Mouse (Mus musculus): ENCODE data around the gene Ush2a. TPM values are rescaled to one million over a fixed set of nuclear protein-coding genes. Genes with fewer than 3 reads are reported as not detected.

Ush2a gene
- total and polyA plus RNA-seq, 3 experiments, result 0.11 TPM; not detected in 2

DNA sequence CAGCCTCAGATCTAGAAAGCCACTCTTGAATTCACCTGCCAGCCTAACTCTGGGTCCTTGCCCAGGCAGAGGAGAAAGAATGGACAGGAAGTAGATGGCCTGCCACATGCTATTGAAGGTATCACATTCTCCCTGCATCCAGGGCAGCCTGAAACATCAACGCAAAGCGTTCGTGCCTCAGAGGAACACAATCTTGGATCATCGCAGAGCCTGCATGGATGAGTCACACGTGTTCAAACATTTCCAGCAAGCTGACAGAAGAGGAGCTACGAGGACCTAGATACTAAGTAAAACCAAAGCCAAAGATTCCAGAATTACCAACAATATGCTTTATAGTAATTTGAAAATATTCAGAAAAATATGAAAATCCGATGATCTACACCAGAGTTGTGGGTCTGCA lies 4.3 kb upstream of the Ush2a start:
- no peak overlapping the region for H3K4me3 ChIP-seq (ENCODE audit: low read depth, low read length)
- H3K4me1 ChIP-seq (ENCODE audit: insufficient read depth, low read depth, low read length), result no peaks in the 10 kb centered on the region
- DNase-seq (ENCODE audit: low spot score) (no peak), ATAC-seq (ENCODE audit: extremely low read depth, insufficient number of reproducible peaks, low FRiP score, poor library complexity, severe bottlenecking) (no peak)
- no peaks in the 10 kb centered on the region for H3K27me3 ChIP-seq (ENCODE audit: insufficient read depth, low read length)
- no peaks in the 10 kb centered on the region for H3K36me3 ChIP-seq (replicated peaks)
- peaks cover 43% of the 10 kb centered on the region for H3K9me3 ChIP-seq (replicated peaks)
- no peak for TF ChIP-seq POLR2AphosphoS5 (IDR thresholded peaks at IDR 0.05; ENCODE audit: insufficient replicate concordance, low read depth, low read length)
- no peak for TF ChIP-seq GATA1 (IDR thresholded peaks at IDR 0.05; ENCODE audit: borderline replicate concordance, low read length)
- TF ChIP-seq CTCF (IDR thresholded peaks at IDR 0.05; ENCODE audit: low read depth, low read length), result no peak
- TF ChIP-seq TAL1 (conservative IDR thresholded peaks at IDR 0.05; ENCODE audit: low read depth, low read length), result no peak
- TF ChIP-seq GATA2 (IDR thresholded peaks at IDR 0.05; ENCODE audit: borderline replicate concordance, low read depth, low read length), result no peak

DNA sequence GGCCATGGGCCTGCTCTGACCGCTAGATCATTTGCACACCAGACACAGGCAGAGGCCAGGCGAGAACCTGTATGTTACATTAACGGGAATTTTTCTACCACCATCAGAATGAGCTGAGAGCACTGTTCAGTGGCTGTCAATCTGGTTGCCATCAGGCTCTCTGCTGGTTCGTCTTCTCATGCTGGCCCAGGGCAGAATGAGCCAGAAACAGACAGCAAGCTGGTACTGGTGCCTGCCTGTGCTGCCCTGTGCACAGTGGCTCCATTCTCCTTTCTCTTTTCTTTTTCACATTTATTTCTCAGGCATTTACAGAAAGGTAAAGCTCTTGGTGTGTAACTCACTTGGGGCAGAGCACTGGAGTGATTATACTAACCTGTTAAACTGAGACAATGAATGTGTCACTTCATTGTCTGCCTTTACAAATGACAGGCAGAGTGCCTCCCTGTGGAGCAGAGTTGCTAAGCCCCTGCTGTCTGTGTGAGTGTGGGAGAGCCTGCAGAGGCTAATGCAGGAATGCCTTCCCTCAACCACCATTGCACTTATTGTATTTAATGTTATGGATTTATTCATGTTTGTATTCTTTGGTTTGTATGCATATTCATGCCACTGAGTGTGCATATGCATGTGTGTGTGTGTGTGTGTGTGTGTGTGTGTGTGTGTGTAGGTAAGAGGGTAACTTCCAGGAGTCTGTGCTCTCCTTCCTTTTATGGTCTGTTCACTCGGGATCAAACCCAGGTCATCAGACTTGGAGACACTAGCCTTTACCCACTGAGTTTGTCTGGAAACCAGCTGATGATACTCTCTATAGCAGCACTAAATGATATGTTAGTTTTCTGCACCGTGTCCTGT lies 1.3 kb upstream of the Ush2a start:
- Histone ChIP-seq H3K9me3 (replicated peaks) (peaks cover 52% of the 10 kb centered on the region), H3K36me3 (replicated peaks) (no peaks in the 10 kb centered on the region), H3K27me3 (ENCODE audit: insufficient read depth, low read length) (no peaks in the 10 kb centered on the region), H3K4me3 (ENCODE audit: low read depth, low read length) (no peak overlapping the region), H3K4me1 (ENCODE audit: insufficient read depth, low read depth, low read length) (no peaks in the 10 kb centered on the region)
- TF ChIP-seq CTCF (IDR thresholded peaks at IDR 0.05; ENCODE audit: low read depth, low read length) (no peak), GATA2 (IDR thresholded peaks at IDR 0.05; ENCODE audit: borderline replicate concordance, low read depth, low read length) (no peak), TAL1 (conservative IDR thresholded peaks at IDR 0.05; ENCODE audit: low read depth, low read length) (no peak), GATA1 (IDR thresholded peaks at IDR 0.05; ENCODE audit: borderline replicate concordance, low read length) (no peak), POLR2AphosphoS5 (IDR thresholded peaks at IDR 0.05; ENCODE audit: insufficient replicate concordance, low read depth, low read length) (no peak)
- no peak for DNase-seq (ENCODE audit: low spot score)
- ATAC-seq (ENCODE audit: extremely low read depth, insufficient number of reproducible peaks, low FRiP score, poor library complexity, severe bottlenecking), result no peak

DNA sequence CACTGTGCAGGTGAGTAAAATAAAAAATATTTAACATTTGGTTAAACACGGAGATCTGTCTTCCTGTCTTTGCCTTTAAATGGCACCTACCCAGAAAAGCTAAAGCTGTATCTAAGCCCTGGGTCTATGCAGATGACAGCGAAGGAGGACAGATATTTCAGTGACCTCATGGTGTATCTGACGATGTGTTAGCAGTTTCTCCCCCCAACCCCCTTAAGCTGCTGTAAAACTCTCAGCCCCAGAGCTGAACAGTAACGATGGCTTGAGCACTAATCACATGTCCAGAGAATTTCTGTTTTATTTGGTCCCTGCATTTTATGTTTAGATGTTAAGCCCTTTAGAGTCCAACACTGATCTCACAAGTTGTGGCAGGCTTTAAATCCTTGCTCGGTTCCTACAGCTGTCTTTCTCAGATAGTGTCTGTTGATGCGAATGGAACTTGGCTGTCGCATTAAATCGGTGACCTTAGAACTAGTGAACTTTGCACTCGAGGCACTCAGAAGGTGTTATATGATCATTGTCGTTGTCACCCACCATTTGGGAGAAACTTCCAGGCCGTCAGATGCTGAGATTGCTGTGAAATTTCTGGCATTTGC lies 5.4 kb downstream of the Ush2a start:
- H3K4me1 ChIP-seq (ENCODE audit: insufficient read depth, low read depth, low read length), result no peaks in the 10 kb centered on the region
- no peaks in the 10 kb centered on the region for H3K27me3 ChIP-seq (ENCODE audit: insufficient read depth, low read length)
- no peak for ATAC-seq (ENCODE audit: extremely low read depth, insufficient number of reproducible peaks, low FRiP score, poor library complexity, severe bottlenecking)
- no peak for TF ChIP-seq GATA2 (IDR thresholded peaks at IDR 0.05; ENCODE audit: borderline replicate concordance, low read depth, low read length)
- no peak for TF ChIP-seq CTCF (IDR thresholded peaks at IDR 0.05; ENCODE audit: low read depth, low read length)
- TF ChIP-seq TAL1 (conservative IDR thresholded peaks at IDR 0.05; ENCODE audit: low read depth, low read length), result no peak
- no peak for TF ChIP-seq GATA1 (IDR thresholded peaks at IDR 0.05; ENCODE audit: borderline replicate concordance, low read length)
- TF ChIP-seq POLR2AphosphoS5 (IDR thresholded peaks at IDR 0.05; ENCODE audit: insufficient replicate concordance, low read depth, low read length), result no peak
- H3K36me3 ChIP-seq (replicated peaks), result no peaks in the 10 kb centered on the region
- no peak for DNase-seq (ENCODE audit: low spot score)
- H3K9me3 ChIP-seq (replicated peaks), result peaks cover 43% of the 10 kb centered on the region
- no peak overlapping the region for H3K4me3 ChIP-seq (ENCODE audit: low read depth, low read length)

GRCm38 (mm10) chr1:188269071-188269470 lies 7.2 kb downstream of the Ush2a start:
- ATAC-seq (ENCODE audit: extremely low read depth, insufficient number of reproducible peaks, low FRiP score, poor library complexity, severe bottlenecking), result no peak
- Histone ChIP-seq H3K9me3 (replicated peaks) (peaks cover 34% of the 10 kb centered on the region), H3K27me3 (ENCODE audit: insufficient read depth, low read length) (no peaks in the 10 kb centered on the region), H3K36me3 (replicated peaks) (no peaks in the 10 kb centered on the region), H3K4me1 (ENCODE audit: insufficient read depth, low read depth, low read length) (no peaks in the 10 kb centered on the region), H3K4me3 (ENCODE audit: low read depth, low read length) (no peak overlapping the region)
- no peak for TF ChIP-seq POLR2AphosphoS5 (IDR thresholded peaks at IDR 0.05; ENCODE audit: insufficient replicate concordance, low read depth, low read length)
- TF ChIP-seq CTCF (IDR thresholded peaks at IDR 0.05; ENCODE audit: low read depth, low read length), result no peak
- no peak for TF ChIP-seq TAL1 (conservative IDR thresholded peaks at IDR 0.05; ENCODE audit: low read depth, low read length)
- TF ChIP-seq GATA1 (IDR thresholded peaks at IDR 0.05; ENCODE audit: borderline replicate concordance, low read length), result no peak
- no peak for TF ChIP-seq GATA2 (IDR thresholded peaks at IDR 0.05; ENCODE audit: borderline replicate concordance, low read depth, low read length)
- no peak for DNase-seq (ENCODE audit: low spot score)

GRCm38 (mm10) chr1:188313303-188313702 lies 51.5 kb downstream of the Ush2a start:
- Histone ChIP-seq H3K9me3 (replicated peaks) (0 out of 2 replicates have a peak, but pooled peaks cover 7% of the 10 kb centered on the region), H3K4me1 (ENCODE audit: insufficient read depth, low read depth, low read length) (no peaks in the 10 kb centered on the region), H3K27me3 (ENCODE audit: insufficient read depth, low read length) (no peaks in the 10 kb centered on the region), H3K4me3 (ENCODE audit: low read depth, low read length) (no peak overlapping the region), H3K36me3 (replicated peaks) (no peaks in the 10 kb centered on the region)
- DNase-seq (ENCODE audit: low spot score), result no peak
- no peak for TF ChIP-seq POLR2AphosphoS5 (IDR thresholded peaks at IDR 0.05; ENCODE audit: insufficient replicate concordance, low read depth, low read length)
- TF ChIP-seq GATA1 (IDR thresholded peaks at IDR 0.05; ENCODE audit: borderline replicate concordance, low read length), result no peak
- TF ChIP-seq TAL1 (conservative IDR thresholded peaks at IDR 0.05; ENCODE audit: low read depth, low read length), result no peak
- TF ChIP-seq CTCF (IDR thresholded peaks at IDR 0.05; ENCODE audit: low read depth, low read length), result no peak
- no peak for TF ChIP-seq GATA2 (IDR thresholded peaks at IDR 0.05; ENCODE audit: borderline replicate concordance, low read depth, low read length)
- ATAC-seq (ENCODE audit: extremely low read depth, insufficient number of reproducible peaks, low FRiP score, poor library complexity, severe bottlenecking), result no peak

GRCm38 (mm10) chr1:188316574-188316973 lies 54.8 kb downstream of the Ush2a start:
- no peak for ATAC-seq (ENCODE audit: extremely low read depth, insufficient number of reproducible peaks, low FRiP score, poor library complexity, severe bottlenecking)
- TF ChIP-seq GATA1 (IDR thresholded peaks at IDR 0.05; ENCODE audit: borderline replicate concordance, low read length), result no peak
- TF ChIP-seq TAL1 (conservative IDR thresholded peaks at IDR 0.05; ENCODE audit: low read depth, low read length), result no peak
- TF ChIP-seq GATA2 (IDR thresholded peaks at IDR 0.05; ENCODE audit: borderline replicate concordance, low read depth, low read length), result no peak
- TF ChIP-seq CTCF (IDR thresholded peaks at IDR 0.05; ENCODE audit: low read depth, low read length), result no peak
- no peak for TF ChIP-seq POLR2AphosphoS5 (IDR thresholded peaks at IDR 0.05; ENCODE audit: insufficient replicate concordance, low read depth, low read length)
- H3K36me3 ChIP-seq (replicated peaks), result no peaks in the 10 kb centered on the region

More at GRCm38 (mm10) chr1:188316574-188316973, 54.8 kb downstream of the Ush2a start:
- no peak overlapping the region for H3K4me3 ChIP-seq (ENCODE audit: low read depth, low read length)
- DNase-seq (ENCODE audit: low spot score), result no peak
- H3K9me3 ChIP-seq (replicated peaks), result peaks cover 14% of the 10 kb centered on the region
- H3K4me1 ChIP-seq (ENCODE audit: insufficient read depth, low read depth, low read length), result no peaks in the 10 kb centered on the region
- H3K27me3 ChIP-seq (ENCODE audit: insufficient read depth, low read length), result no peaks in the 10 kb centered on the region
